Mouse (Mus musculus): ENCODE data around the gene Taf8.

Taf8 gene

GRCm38 (mm10) chr17:47484241-47484921 is 17.7 kb downstream of the Taf8 start:
- WGBS, result 35% methylated on average over 1 of the region's 1 CpGs

GRCm38 (mm10) chr17:47482401-47482800 is 19.7 kb downstream of the Taf8 start:
- 24% methylated on average over 2 of the region's 2 CpGs for WGBS

GRCm38 (mm10) chr17:47479887-47480286 is 22.2 kb downstream of the Taf8 start:
- 76% methylated on average over 3 of the region's 3 CpGs for WGBS

GRCm38 (mm10) chr17:47475714-47476113 is 26.4 kb downstream of the Taf8 start:
- WGBS, result 69% methylated on average over 3 of the region's 3 CpGs

- 89% methylated on average over 4 of the region's 4 CpGs for WGBS
Observed at GRCm38 (mm10) chr17:47475181-47475580, 26.9 kb downstream of the Taf8 start.

- WGBS, result 71% methylated on average over 4 of the region's 4 CpGs
Observed at GRCm38 (mm10) chr17:47474250-47474649, 27.8 kb downstream of the Taf8 start.

GRCm38 (mm10) chr17:47473434-47473974 is 28.6 kb downstream of the Taf8 start:
- WGBS, result 14% methylated on average over 8 of the region's 8 CpGs

- 69% methylated on average over 15 of the region's 15 CpGs for WGBS
Observed at GRCm38 (mm10) chr17:47472435-47473350, 29.4 kb downstream of the Taf8 start.

- 57% methylated on average over 5 of the region's 5 CpGs for WGBS
Observed at GRCm38 (mm10) chr17:47470686-47471085, 31.4 kb downstream of the Taf8 start.

- WGBS, result 86% methylated on average over 4 of the region's 4 CpGs
Observed at GRCm38 (mm10) chr17:47470121-47470520, 32.0 kb downstream of the Taf8 start.

GRCm38 (mm10) chr17:47469642-47470041 is 32.5 kb downstream of the Taf8 start:
- 94% methylated on average over 4 of the region's 4 CpGs for WGBS

- WGBS, result 23% methylated on average over 34 of the region's 34 CpGs
Observed at GRCm38 (mm10) chr17:47468466-47468865, 33.6 kb downstream of the Taf8 start.

- 44% methylated on average over 14 of the region's 14 CpGs for WGBS
Observed at GRCm38 (mm10) chr17:47468063-47468462, 34.0 kb downstream of the Taf8 start.

GRCm38 (mm10) chr17:47467659-47468058 is 34.4 kb downstream of the Taf8 start:
- 84% methylated on average over 11 of the region's 11 CpGs for WGBS

GRCm38 (mm10) chr17:47466284-47466683 is 35.8 kb downstream of the Taf8 start:
- WGBS, result 60% methylated on average over 9 of the region's 9 CpGs

- 93% methylated on average over 11 of the region's 11 CpGs for WGBS
Observed at GRCm38 (mm10) chr17:47465016-47465415, 37.1 kb downstream of the Taf8 start.

GRCm38 (mm10) chr17:47464248-47464965 is 37.7 kb downstream of the Taf8 start:
- 76% methylated on average over 12 of the region's 12 CpGs for WGBS

- 84% methylated on average over 9 of the region's 9 CpGs for WGBS
Observed at GRCm38 (mm10) chr17:47462728-47463388, 39.2 kb downstream of the Taf8 start.

- WGBS, result 92% methylated on average over 7 of the region's 7 CpGs
Observed at GRCm38 (mm10) chr17:47462209-47462608, 39.9 kb downstream of the Taf8 start.

- WGBS, result 86% methylated on average over 3 of the region's 3 CpGs
Observed at GRCm38 (mm10) chr17:47461688-47462087, 40.4 kb downstream of the Taf8 start.

- WGBS, result 89% methylated on average over 3 of the region's 3 CpGs
Observed at GRCm38 (mm10) chr17:47459341-47459919, 42.7 kb downstream of the Taf8 start.

Data from cerebral cortex, adult 2 months (tissue).